Mouse (Mus musculus) spleen, postnatal 14 days (tissue): Measurements from ENCODE around the gene Smr2.
"Not testable (repeated sequence)": the region's sequence is repeated elsewhere in the genome, so short reads cannot be mapped to it uniquely, and the experiment has no call there.

Experiments used
- DNase-seq, 2 experiments: peaks; one replicate each; pipeline ENCODE4 v3.0.0; 2021 to 2022; ENCODE audit warnings: low spot score in 2 of 2

Smr2 gene

DNA sequence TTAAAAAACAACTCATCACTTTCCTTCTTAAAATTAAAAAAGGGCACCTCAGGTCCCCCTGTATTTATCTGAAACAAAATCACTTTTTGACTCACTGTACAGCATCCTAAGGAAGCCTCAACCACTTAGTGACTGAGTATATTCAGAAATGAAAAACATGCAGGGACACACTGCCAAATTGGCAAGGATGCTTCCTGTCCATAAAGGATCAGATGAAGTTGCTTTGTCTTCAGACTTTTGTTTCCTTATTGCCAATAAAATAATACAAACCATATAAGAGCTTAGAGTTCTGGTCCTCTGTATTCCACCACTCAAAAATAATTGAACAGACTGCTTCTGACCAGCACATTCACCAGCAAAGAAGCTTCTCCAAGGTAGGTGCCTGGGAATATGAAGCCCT lies at the start of gene Smr2:
Gene Smr2, plus strand, starts transcription at position 301 of the 400 bp plus-strand sequence.
- DNase-seq = not testable (repeated sequence)

DNA sequence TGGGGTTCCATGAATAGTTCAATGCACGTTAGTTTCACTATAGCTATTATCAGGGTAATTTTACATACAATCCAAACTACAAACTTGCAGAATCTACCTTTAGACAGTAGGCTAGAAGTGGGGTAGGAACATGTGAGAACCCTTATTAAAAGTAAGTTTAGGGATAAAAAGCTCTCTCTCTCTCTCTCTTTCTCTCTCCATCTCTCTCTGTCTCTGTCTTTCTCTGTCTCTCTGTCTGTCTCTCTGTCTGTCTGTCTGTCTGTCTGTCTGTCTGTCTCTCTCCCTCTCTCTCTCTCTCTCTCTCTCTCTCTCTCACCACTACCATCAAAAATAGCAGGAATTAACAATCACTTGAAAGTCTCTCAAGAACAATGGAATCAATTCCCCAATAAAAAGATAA lies 25.1 kb downstream of the Smr2 start, which contains the start of gene Gm11116:
Gene Gm11116, minus strand, starts transcription at position 101 of the 400 bp plus-strand sequence.
- DNase-seq = no peak

DNA sequence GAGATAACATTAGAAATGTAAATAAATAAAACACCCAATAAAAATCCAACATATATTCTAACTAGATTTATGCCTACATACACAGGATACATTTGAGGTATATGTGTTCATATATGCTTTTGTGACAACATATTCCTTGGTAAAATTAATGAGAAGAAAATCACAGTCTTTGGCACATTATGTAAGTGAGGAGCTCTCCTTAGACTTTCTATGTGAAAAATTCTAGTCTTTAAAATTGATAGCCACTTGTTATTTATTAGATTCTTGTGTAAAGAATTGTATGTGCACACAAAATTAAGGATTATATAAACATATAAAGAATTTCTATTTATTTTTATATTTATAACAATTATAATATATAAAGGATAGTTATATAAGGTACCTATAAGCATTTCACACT lies 67.6 kb downstream of the Smr2 start, which contains the start of gene Gm11115:
Gene Gm11115, minus strand, starts transcription at position 101 of the 400 bp plus-strand sequence.
- no peak for DNase-seq
